7 mouse cellular contexts compared by ENCODE assay signal in genomic region chr13:41079421-41079780, GRCm38 (mm10). TPM values are rescaled to one million over a fixed set of nuclear protein-coding genes. Genes with fewer than 3 reads are reported as not detected.
A peak's percentile ranks its signal among the peaks of the same experiment; 100 is the strongest.
DNase-seq lines count a peak whose midpoint lies in the region; ATAC-seq and TF ChIP-seq lines count a peak whose summit lies in the region.

TSS of gene Mak (minus strand) at chr13:41079706.

- TF ChIP-seq CTCF in cortical plate, adult 2 months (IDR thresholded peaks at IDR 0.05; ENCODE audit: extremely low read depth, insufficient read depth, low read length) = no peak
- TF ChIP-seq CTCF in liver, adult 2 months (IDR thresholded peaks at IDR 0.05; ENCODE audit: low read depth, low read length) = no peak

- peaks cover 27% of the 10 kb centered on the region for H3K27me3 ChIP-seq in heart, embryonic 12.5 days (replicated peaks)
- peaks cover 7% of the 10 kb centered on the region for H3K27me3 ChIP-seq in kidney, embryonic 16.5 days (ENCODE audit: insufficient read depth, low read length)
- peaks cover 6% of the 10 kb centered on the region for H3K27me3 ChIP-seq in liver, adult 2 months (ENCODE audit: control insufficient read depth, insufficient read depth, low read length)
- 0 out of 2 replicates have a peak, but pooled peaks cover 2% of the 10 kb centered on the region for H3K27me3 ChIP-seq in splenic B cell, adult 2 months (ENCODE audit: control insufficient read depth, insufficient read depth, low read length, poor library complexity, severe bottlenecking)

- no peaks in the 10 kb centered on the region for H3K79me2 ChIP-seq in liver, adult 2 months (ENCODE audit: control insufficient read depth, insufficient read depth, low read length)

- peak within 1 kb of the TSS; percentile 88 for H3K4me2 ChIP-seq in heart, embryonic 12.5 days
- peak within 1 kb of the TSS; percentile 91 for H3K4me2 ChIP-seq in kidney, embryonic 16.5 days (replicated peaks; ENCODE audit: low read depth, low read length)

- peak within 1 kb of the TSS; percentile 38 for H3K4me3 ChIP-seq in cortical plate, adult 2 months (ENCODE audit: insufficient read depth, low read length)
- peak within 1 kb of the TSS; percentile 53 for H3K4me3 ChIP-seq in heart, embryonic 12.5 days
- peak within 1 kb of the TSS; percentile 53 for H3K4me3 ChIP-seq in kidney, embryonic 16.5 days (ENCODE audit: low read length)
- peak within 1 kb of the TSS; percentile 44; the same call in 1 of the 2 replicates for H3K4me3 ChIP-seq in liver, adult 2 months (ENCODE audit: insufficient read depth, low read depth, low read length)

- H3K9me3 ChIP-seq in heart, embryonic 12.5 days (replicated peaks) = no peaks in the 10 kb centered on the region
- H3K9me3 ChIP-seq in kidney, embryonic 16.5 days (ENCODE audit: low read length) = no peaks in the 10 kb centered on the region

- H3K4me1 ChIP-seq in cortical plate, adult 2 months (ENCODE audit: control insufficient read depth, insufficient read depth, low read length) = 0 out of 2 replicates have a peak, but pooled peaks cover 1% of the 10 kb centered on the region
- peaks cover 10% of the 10 kb centered on the region for H3K4me1 ChIP-seq in heart, embryonic 12.5 days (replicated peaks)
- H3K4me1 ChIP-seq in kidney, embryonic 16.5 days (ENCODE audit: insufficient read depth, low read length) = peaks cover 3% of the 10 kb centered on the region; the same call in 1 of the 2 replicates
- H3K4me1 ChIP-seq in liver, adult 2 months (ENCODE audit: control insufficient read depth, insufficient read depth, low read length) = no peaks in the 10 kb centered on the region

- peak; percentile 91 for ATAC-seq in heart, embryonic 12.5 days (ENCODE audit: insufficient number of reproducible peaks, low FRiP score)
- ATAC-seq in kidney, embryonic 16.5 days (ENCODE audit: low FRiP score, low TSS enrichment) = peak; percentile 90

- no peaks in the 10 kb centered on the region for H3K36me3 ChIP-seq in heart, embryonic 12.5 days
- no peaks in the 10 kb centered on the region for H3K36me3 ChIP-seq in kidney, embryonic 16.5 days (ENCODE audit: insufficient read depth, low read length)
- no peaks in the 10 kb centered on the region for H3K36me3 ChIP-seq in liver, adult 2 months (ENCODE audit: control insufficient read depth, insufficient read depth, low read length)
- H3K36me3 ChIP-seq in splenic B cell, adult 2 months (ENCODE audit: control insufficient read depth, insufficient read depth, low read length, poor library complexity, severe bottlenecking) = no peaks in the 10 kb centered on the region

- DNase-seq in adrenal gland, postnatal 36 days = peak; percentile 64 to 70
- peak; percentile 59 for DNase-seq in liver, adult 2 months (ENCODE audit: extremely low read depth, low read depth, low spot score)
- DNase-seq in natural killer cell, adult 2 months (ENCODE audit: low spot score in 2 of 2) = peak; percentile 13 to 40
- peak; percentile 41 for DNase-seq in splenic B cell, adult 2 months (ENCODE audit: low read depth, low spot score)

- WGBS in heart, embryonic 12.5 days = under 1% methylated on average over 40 of the region's 40 CpGs
- WGBS in kidney, embryonic 16.5 days = under 1% methylated on average over 33 of the region's 40 CpGs
- WGBS in liver, adult 2 months = under 1% methylated on average over 40 of the region's 40 CpGs

- no peak within 1 kb of the TSS for H3K27ac ChIP-seq in cortical plate, adult 2 months (ENCODE audit: insufficient read depth, low read length)
- H3K27ac ChIP-seq in heart, embryonic 12.5 days (ENCODE audit: poor library complexity, severe bottlenecking) = no peak within 1 kb of the TSS
- H3K27ac ChIP-seq in kidney, embryonic 16.5 days (ENCODE audit: low read length) = no peak within 1 kb of the TSS
- no peak within 1 kb of the TSS for H3K27ac ChIP-seq in liver, adult 2 months (replicated peaks; ENCODE audit: insufficient read depth, low read depth, low read length)

- H3K9ac ChIP-seq in heart, embryonic 12.5 days = peak within 1 kb of the TSS; percentile 52; the same call in 1 of the 2 replicates
- peak within 1 kb of the TSS; percentile 50 for H3K9ac ChIP-seq in kidney, embryonic 16.5 days (replicated peaks; ENCODE audit: low read length)
- H3K9ac ChIP-seq in liver, adult 2 months (ENCODE audit: low read depth, low read length) = no peak within 1 kb of the TSS

- TF ChIP-seq POLR2A in cortical plate, adult 2 months (IDR thresholded peaks at IDR 0.05; ENCODE audit: extremely low read depth, insufficient read depth, low read length) = no peak
- TF ChIP-seq POLR2A in liver, adult 2 months (IDR thresholded peaks at IDR 0.05; ENCODE audit: extremely low read depth, insufficient read depth, low read length) = no peak

RNA-seq across cellular contexts. Expression of gene Mak, which starts in this region (rescaled TPM):
- total RNA-seq in adrenal gland, postnatal 36 days (2021) = not detected
- 3.3 and 4.1 TPM in 2 replicates for polyA plus RNA-seq in cortical plate, adult 2 months (2012; rRNA removed)
- 0.24 and 0.38 TPM in 2 replicates for polyA plus RNA-seq in heart, embryonic 12.5 days (2016; fragmentation: Nextera tagmentation; extraction: Ambion mirVana)
- 0.46 and 0.70 TPM in 2 replicates for polyA plus RNA-seq in kidney, embryonic 16.5 days (2015; fragmentation: Nextera tagmentation; extraction: Ambion mirVana)
- under 0.01 TPM in 1 of 2 replicates, not detected in the other for total RNA-seq in liver, adult 2 months (2014; rRNA removed)
- polyA plus RNA-seq in liver, adult 2 months (2012; rRNA removed) = 0.04 TPM in 1 of 2 replicates, not detected in the other

Comparison
In these comparisons a context has a peak if more than half of its experiments do, and no peak if none do; other contexts are left out.
1. Peak in DNase-seq in adrenal gland, postnatal 36 days; RNA of the gene not detected or under 1 TPM.
2. Peak in ATAC-seq, H3K4me3 ChIP-seq, H3K9ac ChIP-seq and H3K4me2 ChIP-seq in heart, embryonic 12.5 days; RNA of the gene not detected or under 1 TPM.
3. Peak in ATAC-seq, H3K4me3 ChIP-seq, H3K9ac ChIP-seq and H3K4me2 ChIP-seq in kidney, embryonic 16.5 days; RNA of the gene not detected or under 1 TPM.
4. Peak in DNase-seq and H3K4me3 ChIP-seq in liver, adult 2 months; RNA of the gene not detected or under 1 TPM.